Comparison of ENCODE assay signal across 24 mouse cellular contexts in the genomic region with DNA sequence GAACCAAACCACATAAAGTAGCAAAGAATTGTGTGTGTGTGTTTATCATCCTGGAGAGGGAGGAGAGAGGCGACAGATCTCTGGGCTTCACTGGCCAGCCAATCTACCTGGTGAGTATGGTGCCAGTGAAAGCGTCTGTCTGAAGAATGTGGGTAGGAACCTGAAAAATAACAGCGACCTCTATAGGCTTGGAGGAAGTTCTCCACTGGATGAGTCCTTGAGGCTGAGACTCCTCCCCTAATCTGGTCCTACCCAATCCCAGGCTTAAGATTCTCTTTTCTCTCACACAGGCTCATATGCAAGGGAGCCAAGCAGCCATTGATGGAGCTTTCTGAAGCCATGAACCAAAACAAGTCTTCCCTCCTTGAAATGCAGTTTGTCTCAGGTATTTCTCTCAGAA.
"Had no signal": no experiment of that assay in that cellular context is flagged by ENCODE, and none has a peak within 500 bp of the region (broad histone marks: within the 10 kb centered on the region; RNA-seq: fewer than 3 reads in every experiment).

No protein-coding gene starts in this region.

- H3K4me3 ChIP-seq: heart, embryonic 10.5 days; heart, embryonic 12.5 days; hindbrain, embryonic 13.5 days; hindbrain, embryonic 15.5 days; layer of hippocampus, adult 2 months; left cerebral cortex, adult 2 months; limb, embryonic 10.5 days; limb, embryonic 12.5 days; liver, embryonic 13.5 days; liver, embryonic 15.5 days had no signal

- H3K4me1 ChIP-seq: heart, embryonic 10.5 days; heart, embryonic 12.5 days; limb, embryonic 10.5 days; limb, embryonic 12.5 days; liver, embryonic 13.5 days; liver, embryonic 15.5 days had no signal

- H3K36me3 ChIP-seq: heart, embryonic 10.5 days; heart, embryonic 12.5 days; hindbrain, embryonic 13.5 days; hindbrain, embryonic 15.5 days; limb, embryonic 10.5 days; limb, embryonic 12.5 days; liver, embryonic 13.5 days; liver, embryonic 15.5 days had no signal

- H3K27me3 ChIP-seq: heart, embryonic 12.5 days; hindbrain, embryonic 13.5 days; hindbrain, embryonic 15.5 days; limb, embryonic 12.5 days; liver, embryonic 13.5 days; liver, embryonic 15.5 days had no signal

- H3K27ac ChIP-seq: heart, embryonic 10.5 days; hindbrain, embryonic 13.5 days; hindbrain, embryonic 15.5 days; hindbrain, postnatal 0 days; layer of hippocampus, adult 2 months; left cerebral cortex, adult 2 months; limb, embryonic 10.5 days; limb, embryonic 12.5 days; liver, embryonic 13.5 days; liver, embryonic 15.5 days had no signal

- DNase-seq: gastrocnemius, postnatal 14 days; gastrocnemius, postnatal 36 days; heart, adult 18-20 months; heart, postnatal 10 days; heart, postnatal 36 days; kidney, adult 11 months; kidney, adult 2 months; kidney, adult 9 months; kidney, postnatal 10 days; kidney, postnatal 25 days; kidney, postnatal 4 days; layer of hippocampus, adult 9-11 months; liver; liver, embryonic 13.5 days had no signal
